Mouse (Mus musculus) stomach, embryonic 16.5 days (tissue): ENCODE data around the gene Mgst3. TPM values are rescaled to one million over a fixed set of nuclear protein-coding genes. Genes with fewer than 3 reads are reported as not detected.

ENCODE experiments used
- microRNA-seq: library from miRNA; unstranded; fragments of <30 nt; microRNA quantifications from one replicate; pipeline ENCODE4, GENCODE M21; 2016
- polyA plus RNA-seq: library from polyadenylated mRNA; unstranded; fragments of >200 nt; fragmentation: Nextera tagmentation; extraction: Ambion mirVana; gene quantifications from 2 replicates; pipeline ENCODE4 v1.2.1, GENCODE M21; 2015

The Mgst3 gene
- polyA plus RNA-seq, 1 experiment from 2014 or later = 212 TPM

Small RNA genes lying within 50 kb of the gene (microRNA-seq; reads per million reads assigned to microRNA genes)
- not detected for gene Gm25911

Other genes with a start within 250 kb of the Mgst3 start
- 65.4 and 70.9 TPM in 2 replicates for gene Uck2, start 108.5 kb downstream of the Mgst3 start, polyA plus RNA-seq
- 112 TPM in 2 replicates for gene Tmco1, start 85.5 kb downstream of the Mgst3 start, polyA plus RNA-seq
- gene Aldh9a1, start 43.9 kb downstream of the Mgst3 start, polyA plus RNA-seq = 84.8 and 85.6 TPM in 2 replicates
- gene Lrrc52, start 72.9 kb upstream of the Mgst3 start, polyA plus RNA-seq = not detected in 2 replicates
- 1.5 and 2.6 TPM in 2 replicates for gene Rxrg, start 204.5 kb upstream of the Mgst3 start, polyA plus RNA-seq